Mouse (Mus musculus): ENCODE data around the gene Aanat. TPM values are rescaled to one million over a fixed set of nuclear protein-coding genes. Genes with fewer than 3 reads are reported as not detected.
A peak's percentile ranks its signal among the peaks of the same experiment; 100 is the strongest.

Gene Aanat
- polyA plus RNA-seq, 1 experiment from 2014 or later, result not detected

DNA sequence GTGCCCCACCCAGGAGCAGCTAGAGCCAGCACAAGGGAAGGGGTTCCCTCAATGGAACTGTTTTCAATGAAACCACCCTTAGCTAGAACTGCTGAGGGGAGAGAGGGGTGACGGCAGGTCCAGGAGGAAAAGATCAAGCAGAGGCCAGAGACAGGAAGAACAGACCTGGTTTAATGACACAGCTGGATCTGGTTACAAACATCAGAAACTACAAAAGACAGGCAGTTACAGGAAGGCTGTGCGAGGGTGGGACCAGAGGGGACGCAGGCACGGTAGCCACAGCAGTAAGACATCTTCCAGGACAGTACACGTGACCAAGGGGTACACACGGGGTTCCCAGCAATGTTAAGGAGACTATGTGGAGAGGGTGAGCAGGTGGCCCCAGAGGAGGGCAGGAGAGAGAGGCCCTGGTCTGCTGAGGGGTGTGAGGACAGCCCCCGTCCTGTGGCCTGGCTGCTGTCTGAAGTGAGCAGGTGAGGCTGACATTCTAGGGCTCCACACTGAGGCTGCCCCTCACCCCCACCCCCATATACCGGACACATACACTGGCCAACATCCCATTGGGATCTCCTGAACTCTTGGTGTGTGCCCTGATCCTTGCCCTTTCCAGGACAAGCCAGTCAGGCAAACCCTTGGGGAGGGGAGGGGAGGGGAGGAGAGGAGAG is 59.3 kb downstream of the Aanat start:
- WGBS, result 70% methylated on average over 8 of the region's 8 CpGs
- no peak overlapping the region for H3K4me3 ChIP-seq
- no peaks in the 10 kb centered on the region for H3K9me3 ChIP-seq (replicated peaks)
- DNase-seq (ENCODE audit: low spot score), result no peak
- H3K36me3 ChIP-seq, result no peaks in the 10 kb centered on the region
- peaks cover 66% of the 10 kb centered on the region for H3K4me1 ChIP-seq
- H3K27ac ChIP-seq (replicated peaks), result no peak overlapping the region
- H3K27me3 ChIP-seq (ENCODE audit: low read depth, poor library complexity, severe bottlenecking), result peaks cover 69% of the 10 kb centered on the region

DNA sequence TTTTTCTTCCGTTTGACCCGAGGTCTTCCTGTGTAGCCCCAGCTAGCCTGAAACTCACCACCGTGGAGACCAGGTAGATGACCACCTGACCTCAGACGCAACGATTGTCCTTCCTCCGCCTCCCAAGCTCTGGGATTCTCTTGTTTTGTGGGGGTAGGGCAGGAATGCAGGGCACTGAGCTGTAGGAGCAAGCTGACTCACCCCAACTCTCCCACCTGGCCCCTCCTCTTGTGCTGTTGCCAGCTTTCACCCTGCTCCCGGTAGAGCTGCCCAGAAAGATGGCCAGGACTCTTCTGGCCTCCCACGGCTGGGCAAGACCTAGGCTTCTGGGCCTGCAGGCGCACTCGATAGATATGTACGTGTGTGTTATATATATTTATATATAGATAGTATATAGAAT is 59.9 kb downstream of the Aanat start:
- H3K27me3 ChIP-seq (ENCODE audit: low read depth, poor library complexity, severe bottlenecking), result peaks cover 75% of the 10 kb centered on the region
- no peaks in the 10 kb centered on the region for H3K9me3 ChIP-seq (replicated peaks)
- H3K36me3 ChIP-seq, result no peaks in the 10 kb centered on the region
- no peak overlapping the region for H3K4me3 ChIP-seq
- peak overlapping the region; percentile 15; the same call in 1 of the 2 replicates for H3K27ac ChIP-seq (replicated peaks)
- 69% methylated on average over 11 of the region's 11 CpGs for WGBS
- peaks cover 66% of the 10 kb centered on the region for H3K4me1 ChIP-seq
- DNase-seq (ENCODE audit: low spot score), result no peak

DNA sequence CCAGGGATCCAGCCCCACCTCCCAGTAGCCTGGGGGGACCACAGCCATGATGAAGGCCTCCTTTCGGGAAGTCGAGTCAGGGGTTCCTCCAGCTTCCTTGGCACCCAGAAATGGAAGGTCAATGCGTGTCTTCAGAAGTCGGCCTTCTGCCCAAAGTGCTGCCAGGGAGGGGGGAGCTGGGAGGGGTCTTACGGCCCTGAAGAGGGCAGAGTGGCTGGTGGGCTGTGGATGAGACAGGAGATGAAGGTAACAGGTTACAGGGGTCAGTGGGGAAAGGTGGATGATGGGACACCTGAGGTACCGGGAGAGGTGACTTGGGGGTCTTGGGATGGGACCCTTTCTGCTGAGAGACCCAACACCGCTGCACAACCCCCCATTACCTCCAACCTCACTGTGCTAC is 60.5 kb downstream of the Aanat start:
- peaks cover 78% of the 10 kb centered on the region for H3K27me3 ChIP-seq (ENCODE audit: low read depth, poor library complexity, severe bottlenecking)
- H3K4me1 ChIP-seq, result peaks cover 66% of the 10 kb centered on the region
- no peak overlapping the region for H3K4me3 ChIP-seq
- no peaks in the 10 kb centered on the region for H3K36me3 ChIP-seq
- peak overlapping the region; percentile 50; the same call in 1 of the 2 replicates for H3K27ac ChIP-seq (replicated peaks)
- no peak for DNase-seq (ENCODE audit: low spot score)
- WGBS, result 80% methylated on average over 7 of the region's 7 CpGs
- H3K9me3 ChIP-seq (replicated peaks), result no peaks in the 10 kb centered on the region

Other genes with a start within 250 kb of the Aanat start
- gene Rnf157, start 173.4 kb upstream of the Aanat start, polyA plus RNA-seq (2016; fragmentation: Nextera tagmentation; extraction: Ambion mirVana), result 5.3 and 10.1 TPM in 2 replicates
- 37.5 and 40.9 TPM in 2 replicates for gene Ubald2, start 152.3 kb upstream of the Aanat start, polyA plus RNA-seq (2016; fragmentation: Nextera tagmentation; extraction: Ambion mirVana)
- gene Qrich2, start 120.2 kb upstream of the Aanat start, polyA plus RNA-seq (2016; fragmentation: Nextera tagmentation; extraction: Ambion mirVana), result 0.10 and 0.21 TPM in 2 replicates
- gene Prpsap1, start 92.2 kb upstream of the Aanat start, polyA plus RNA-seq (2016; fragmentation: Nextera tagmentation; extraction: Ambion mirVana), result 224 and 227 TPM in 2 replicates
- 6.4 and 9.4 TPM in 2 replicates for gene Sphk1, start 55.5 kb upstream of the Aanat start, polyA plus RNA-seq (2016; fragmentation: Nextera tagmentation; extraction: Ambion mirVana)
- gene Ube2o, start 5.0 kb upstream of the Aanat start, polyA plus RNA-seq (2016; fragmentation: Nextera tagmentation; extraction: Ambion mirVana), result 8.3 and 8.7 TPM in 2 replicates
- gene Rhbdf2, start 40.6 kb downstream of the Aanat start, polyA plus RNA-seq (2016; fragmentation: Nextera tagmentation; extraction: Ambion mirVana), result 2.5 and 3.3 TPM in 2 replicates
- gene Prcd, start 67.1 kb downstream of the Aanat start, polyA plus RNA-seq (2016; fragmentation: Nextera tagmentation; extraction: Ambion mirVana), result 0.65 and 0.77 TPM in 2 replicates
- 2.5 and 2.8 TPM in 2 replicates for gene Cygb, start 67.9 kb downstream of the Aanat start, polyA plus RNA-seq (2016; fragmentation: Nextera tagmentation; extraction: Ambion mirVana)
- not detected in 2 replicates for gene St6galnac1, start 189.1 kb downstream of the Aanat start, polyA plus RNA-seq (2016; fragmentation: Nextera tagmentation; extraction: Ambion mirVana)
- 28.1 and 29.1 TPM in 2 replicates for gene Mxra7, start 241.6 kb downstream of the Aanat start, polyA plus RNA-seq (2016; fragmentation: Nextera tagmentation; extraction: Ambion mirVana)